Mouse (Mus musculus) hindbrain, embryonic 14.5 days (tissue): Measurements from ENCODE around the gene Sfswap. TPM values are rescaled to one million over a fixed set of nuclear protein-coding genes. Genes with fewer than 3 reads are reported as not detected.

Experiments
- ATAC-seq: fragments of 200-750 bp; cut with Nextera tagmentation; 2 replicates; pipeline ENCODE4 v1.8.0; 2017; ENCODE audit warnings: moderate number of reproducible peaks, mild to moderate bottlenecking, moderate TSS enrichment, moderate library complexity; ENCODE audit not compliant: low FRiP score
- DNase-seq: peaks from one replicate; pipeline ENCODE4 v3.0.0-alpha.2; 2015; ENCODE audit warnings: low spot score
- H3K27ac ChIP-seq: fragments of 300-500 bp; sonication (generic); 2 replicates; pipeline ENCODE4 v1.5.1; 2014; ENCODE audit warnings: mild to moderate bottlenecking, moderate library complexity
- H3K27me3 ChIP-seq: fragments of 300-500 bp; sonication (generic); 2 replicates; pipeline ENCODE4 v1.6.1; 2014; ENCODE audit warnings: mild to moderate bottlenecking, low read length, mixed read lengths; ENCODE audit not compliant: control insufficient read depth, insufficient read depth
- H3K36me3 ChIP-seq: fragments of 300-500 bp; sonication (generic); replicated peaks from 2 replicates; pipeline ENCODE4 v1.6.1; 2014; ENCODE audit not compliant: control insufficient read depth, insufficient read depth
- H3K4me1 ChIP-seq: fragments of 300-500 bp; sonication (generic); replicated peaks from 2 replicates; pipeline ENCODE4 v1.6.1; 2014; ENCODE audit warnings: antibody characterized with exemption, low read length, mixed read lengths; ENCODE audit not compliant: control insufficient read depth, insufficient read depth
- H3K4me2 ChIP-seq: fragments of 300-500 bp; sonication (generic); replicated peaks from 2 replicates; pipeline ENCODE4 v1.6.1; 2014; ENCODE audit warnings: mild to moderate bottlenecking, moderate library complexity
- H3K4me3 ChIP-seq: fragments of 300-500 bp; sonication (generic); replicated peaks from 2 replicates; pipeline ENCODE4 v1.5.1; 2014; ENCODE audit warnings: mild to moderate bottlenecking, low read length
- H3K9ac ChIP-seq: fragments of 300-500 bp; sonication (generic); 2 replicates; pipeline ENCODE4 v1.6.1; 2014
- H3K9me3 ChIP-seq: fragments of 300-500 bp; sonication (generic); 2 replicates; pipeline ENCODE4 v1.6.1; 2016; ENCODE audit warnings: low read length; ENCODE audit not compliant: control insufficient read depth
- WGBS: fragments of 180-500 bp; shearing (Covaris S2); extraction: QIAGEN DNeasy Blood & Tissue Kit; methylation state at CpG from one replicate; pipeline ENCODE4 v1.1.7; 2014; 5-methylcytosine and 5-hydroxymethylcytosine counted together
- polyA plus RNA-seq: library from polyadenylated mRNA; unstranded; fragments of >200 nt; fragmentation: Nextera tagmentation; extraction: Ambion mirVana; gene quantifications from 2 replicates; pipeline ENCODE4 v1.2.1, GENCODE M21; 2014

Sfswap gene
- 52.4 and 58.3 TPM in 2 replicates for polyA plus RNA-seq

GRCm38 (mm10) chr5:129500722-129501634 lies at the start of gene Sfswap:
Sfswap (plus strand) TSS chr5:129501221.
- DNase-seq (peak; percentile 88), ATAC-seq (peak; percentile 72; the same call in 1 of the 2 replicates)
- under 1% methylated on average over 64 of the region's 66 CpGs for WGBS
- Histone ChIP-seq H3K4me1 (peaks cover 14% of the 10 kb centered on the region), H3K36me3 (peaks cover 26% of the 10 kb centered on the region), H3K4me3 (peak within 1 kb of the TSS; percentile 99), H3K27ac (peak within 1 kb of the TSS; percentile 82), H3K27me3 (no peaks in the 10 kb centered on the region; the same call in 1 of the 2 replicates), H3K9ac (peak within 1 kb of the TSS; percentile 90), H3K4me2 (peak within 1 kb of the TSS; percentile 87), H3K9me3 (no peaks in the 10 kb centered on the region)

GRCm38 (mm10) chr5:129452561-129452960 lies 48.5 kb upstream of the Sfswap start:
- Histone ChIP-seq H3K9ac (no peak overlapping the region), H3K27me3 (no peaks in the 10 kb centered on the region), H3K9me3 (no peaks in the 10 kb centered on the region), H3K36me3 (no peaks in the 10 kb centered on the region), H3K4me1 (peaks cover 22% of the 10 kb centered on the region), H3K4me2 (no peak overlapping the region), H3K4me3 (no peak overlapping the region), H3K27ac (no peak overlapping the region)
- DNase-seq: no peak
- ATAC-seq: no peak
- 19% methylated on average over 3 of the region's 3 CpGs for WGBS

GRCm38 (mm10) chr5:129454802-129455528 lies 46.1 kb upstream of the Sfswap start:
- 0 out of 2 replicates have a peak overlapping the region, but pooled peaks have one; percentile 5 for H3K27ac ChIP-seq

GRCm38 (mm10) chr5:129455529-129455896 lies 45.5 kb upstream of the Sfswap start:
- no peak overlapping the region for H3K9ac ChIP-seq
- H3K27me3 ChIP-seq: no peaks in the 10 kb centered on the region
- WGBS: 18% methylated on average over 2 of the region's 2 CpGs
- no peak overlapping the region for H3K27ac ChIP-seq
- no peaks in the 10 kb centered on the region for H3K36me3 ChIP-seq
- H3K4me3 ChIP-seq: no peak overlapping the region
- 0 out of 2 replicates have a peak overlapping the region, but pooled peaks have one; percentile 12 for H3K4me2 ChIP-seq
- DNase-seq (no peak), ATAC-seq (no peak)
- H3K9me3 ChIP-seq: no peaks in the 10 kb centered on the region
- peaks cover 21% of the 10 kb centered on the region for H3K4me1 ChIP-seq

More at GRCm38 (mm10) chr5:129454802-129455528, 46.1 kb upstream of the Sfswap start:
- no peak overlapping the region for H3K9ac ChIP-seq
- ATAC-seq: peak; percentile 57; the same call in 1 of the 2 replicates
- H3K4me1 ChIP-seq: peaks cover 24% of the 10 kb centered on the region
- no peaks in the 10 kb centered on the region for H3K9me3 ChIP-seq
- H3K27me3 ChIP-seq: no peaks in the 10 kb centered on the region
- peak; percentile 56 for DNase-seq
- no peaks in the 10 kb centered on the region for H3K36me3 ChIP-seq
- WGBS: 12% methylated on average over 13 of the region's 13 CpGs
- no peak overlapping the region for H3K4me3 ChIP-seq
- peak overlapping the region; percentile 12; the same call in 1 of the 2 replicates for H3K4me2 ChIP-seq

GRCm38 (mm10) chr5:129456579-129457140 lies 44.4 kb upstream of the Sfswap start:
- Histone ChIP-seq H3K36me3 (no peaks in the 10 kb centered on the region), H3K4me2 (no peak overlapping the region), H3K9ac (no peak overlapping the region), H3K4me1 (peaks cover 21% of the 10 kb centered on the region), H3K27ac (no peak overlapping the region), H3K4me3 (no peak overlapping the region), H3K27me3 (no peaks in the 10 kb centered on the region), H3K9me3 (no peaks in the 10 kb centered on the region)
- ATAC-seq: no peak
- no peak for DNase-seq
- 50% methylated on average over 9 of the region's 9 CpGs for WGBS

GRCm38 (mm10) chr5:129458109-129458508 lies 42.9 kb upstream of the Sfswap start:
- ATAC-seq (no peak), DNase-seq (no peak)
- H3K4me1 ChIP-seq: peaks cover 21% of the 10 kb centered on the region
- H3K9me3 ChIP-seq: no peaks in the 10 kb centered on the region
- H3K27me3 ChIP-seq: no peaks in the 10 kb centered on the region
- H3K27ac ChIP-seq: no peak overlapping the region
- no peak overlapping the region for H3K9ac ChIP-seq
- H3K4me3 ChIP-seq: no peak overlapping the region
- no peaks in the 10 kb centered on the region for H3K36me3 ChIP-seq
- WGBS: 49% methylated on average over 7 of the region's 7 CpGs
- H3K4me2 ChIP-seq: no peak overlapping the region

GRCm38 (mm10) chr5:129458541-129458940 lies 42.5 kb upstream of the Sfswap start:
- DNase-seq (no peak), ATAC-seq (no peak)
- Histone ChIP-seq H3K27me3 (no peaks in the 10 kb centered on the region), H3K27ac (no peak overlapping the region), H3K4me2 (no peak overlapping the region), H3K4me3 (no peak overlapping the region), H3K9ac (no peak overlapping the region), H3K4me1 (peaks cover 21% of the 10 kb centered on the region), H3K9me3 (no peaks in the 10 kb centered on the region), H3K36me3 (no peaks in the 10 kb centered on the region)
- WGBS: 52% methylated on average over 3 of the region's 3 CpGs

- peaks cover 7% of the 10 kb centered on the region for H3K4me1 ChIP-seq
- DNase-seq (no peak), ATAC-seq (no peak)
- H3K4me3 ChIP-seq: no peak overlapping the region
- no peaks in the 10 kb centered on the region for H3K9me3 ChIP-seq
- H3K36me3 ChIP-seq: no peaks in the 10 kb centered on the region
- no peaks in the 10 kb centered on the region for H3K27me3 ChIP-seq
- no peak overlapping the region for H3K4me2 ChIP-seq
- no peak overlapping the region for H3K27ac ChIP-seq
- 68% methylated on average over 11 of the region's 11 CpGs for WGBS
- no peak overlapping the region for H3K9ac ChIP-seq
Observed at GRCm38 (mm10) chr5:129460798-129461476, 40.1 kb upstream of the Sfswap start.
